Mouse (Mus musculus) right cerebral cortex, adult 18-20 months (tissue): ENCODE results near the gene Atat1.
A peak's percentile ranks its signal among the peaks of the same experiment; 100 is the strongest.

Source experiments
- DNase-seq: peaks from one replicate; pipeline ENCODE4 v3.0.0; 2022; ENCODE audit warnings: mixed read lengths

The Atat1 gene

GRCm38 (mm10) chr17:35873774-35874519, 35.9 kb downstream of the Atat1 start:
- DNase-seq: peak; percentile 83

- no peak for DNase-seq
Observed at GRCm38 (mm10) chr17:35870884-35871696, 38.8 kb downstream of the Atat1 start.

DNA sequence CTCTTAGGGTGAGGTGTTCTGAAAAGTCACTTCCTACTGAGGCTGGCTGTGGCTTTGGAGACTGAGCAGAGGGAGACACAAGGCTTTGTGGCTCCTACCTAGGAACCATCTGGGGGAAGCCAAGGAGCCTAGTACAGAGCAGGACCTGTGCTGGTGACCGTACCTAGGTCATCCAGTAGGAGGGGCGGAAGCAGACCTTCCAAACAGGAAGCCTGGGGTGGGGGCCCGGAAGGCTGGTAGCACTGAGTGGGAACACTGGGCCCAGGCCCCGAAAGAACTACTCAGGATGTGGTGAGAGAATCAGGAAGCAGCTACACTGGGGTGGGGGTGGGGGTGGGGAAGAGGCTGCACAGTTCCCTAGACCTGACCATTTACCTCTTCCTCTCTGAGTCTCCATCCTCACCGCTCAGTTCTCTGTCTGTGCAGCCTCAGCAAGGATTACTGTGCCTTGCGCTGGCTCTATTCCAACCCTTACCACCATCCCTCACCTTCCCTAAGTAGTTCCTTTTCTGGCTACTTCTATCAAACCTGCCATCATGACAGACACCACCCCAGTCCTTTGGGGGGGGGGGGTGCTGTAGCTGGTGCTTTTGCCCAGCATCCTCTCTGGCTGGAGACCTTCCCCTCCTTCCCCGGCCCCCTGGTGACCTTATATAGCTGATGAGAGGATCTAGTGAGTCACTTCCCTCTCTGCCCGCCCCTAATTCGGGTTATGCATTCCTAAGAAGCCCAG, 39.6 kb downstream of the Atat1 start:
- DNase-seq: no peak

DNA sequence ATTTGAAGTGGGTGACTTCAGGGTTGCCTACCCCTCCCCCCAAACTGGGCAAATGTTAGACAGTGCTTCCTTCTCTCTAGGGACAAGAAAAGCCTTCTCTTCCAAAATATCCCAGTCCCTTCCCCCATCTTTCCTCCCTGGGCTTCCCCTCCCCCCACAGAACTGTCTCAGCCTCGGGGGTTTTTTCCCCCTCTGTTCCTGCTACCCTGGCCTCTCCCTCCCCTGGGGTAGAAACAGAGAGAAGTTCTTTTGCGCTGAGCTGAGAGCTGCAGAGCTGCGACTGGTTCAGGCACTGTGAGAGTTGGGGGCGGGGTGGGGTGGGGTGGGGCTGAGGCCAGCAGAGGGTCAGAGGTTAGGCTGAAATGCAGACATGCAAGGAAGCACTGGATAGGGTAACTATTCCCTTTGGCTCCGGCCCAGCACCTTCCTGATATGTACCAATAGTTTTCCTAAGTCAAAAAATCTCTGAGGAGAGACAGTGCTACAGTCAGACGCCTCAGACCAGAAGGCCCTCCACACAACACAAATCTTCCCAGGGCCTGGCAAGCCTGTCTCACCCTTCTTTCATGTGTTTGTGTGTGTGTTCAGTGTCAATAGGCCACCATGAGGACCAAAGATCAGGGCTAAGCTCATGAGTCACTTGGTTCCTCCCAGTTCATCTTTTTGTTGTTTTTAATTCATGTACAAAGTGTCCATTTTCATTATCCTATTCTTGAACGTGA, 40.4 kb downstream of the Atat1 start:
- DNase-seq: no peak

DNA sequence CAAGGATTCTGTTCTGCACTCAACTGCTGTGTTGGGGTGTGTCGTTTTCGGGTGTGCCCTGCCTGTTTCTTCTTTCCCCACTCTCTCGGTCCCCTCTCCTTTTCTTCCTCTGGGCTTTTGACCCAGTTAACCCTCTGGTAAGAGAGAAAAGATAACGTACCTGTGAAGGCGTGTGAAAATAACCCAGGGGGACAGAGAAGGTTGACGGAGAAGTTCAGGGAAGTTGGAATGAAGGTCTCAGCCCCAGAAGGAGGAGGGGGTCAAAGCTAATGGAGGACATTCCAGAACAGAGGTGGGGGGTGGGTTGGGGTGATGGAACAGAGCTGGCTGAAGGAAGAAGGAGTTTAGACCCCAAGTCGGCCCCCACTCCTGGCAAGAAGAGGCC, 40.9 kb downstream of the Atat1 start:
- DNase-seq: no peak

DNA sequence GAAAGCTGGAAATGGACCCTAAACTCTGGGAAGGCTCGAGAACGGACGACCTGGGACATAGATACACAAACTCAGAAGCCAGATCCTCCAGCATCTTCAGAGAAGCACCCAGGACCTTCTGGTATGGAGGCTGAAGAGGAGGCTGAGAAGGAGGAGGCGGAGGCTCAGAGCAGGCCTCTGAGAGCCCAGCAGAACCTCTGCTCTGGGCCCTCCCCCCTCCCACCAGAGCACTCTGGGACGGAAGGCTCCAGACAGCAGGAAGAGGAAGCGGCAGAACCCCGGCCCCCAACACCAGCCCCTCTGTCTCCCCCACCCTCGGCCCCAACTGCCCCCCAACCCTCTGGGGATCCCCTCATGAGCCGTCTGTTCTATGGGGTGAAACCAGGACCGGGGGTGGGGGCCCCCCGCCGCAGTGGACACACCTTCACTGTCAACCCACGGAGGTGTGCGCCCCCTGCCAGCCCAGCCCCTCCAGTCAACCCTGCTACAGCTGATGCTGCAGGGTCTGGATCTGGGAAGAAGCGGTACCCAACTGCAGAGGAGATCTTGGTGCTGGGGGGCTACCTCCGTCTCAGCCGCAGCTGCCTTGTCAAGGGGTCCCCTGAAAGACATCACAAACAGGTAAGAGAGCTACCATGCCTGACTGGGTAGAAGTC, 41.6 kb downstream of the Atat1 start:
- no peak for DNase-seq

DNA sequence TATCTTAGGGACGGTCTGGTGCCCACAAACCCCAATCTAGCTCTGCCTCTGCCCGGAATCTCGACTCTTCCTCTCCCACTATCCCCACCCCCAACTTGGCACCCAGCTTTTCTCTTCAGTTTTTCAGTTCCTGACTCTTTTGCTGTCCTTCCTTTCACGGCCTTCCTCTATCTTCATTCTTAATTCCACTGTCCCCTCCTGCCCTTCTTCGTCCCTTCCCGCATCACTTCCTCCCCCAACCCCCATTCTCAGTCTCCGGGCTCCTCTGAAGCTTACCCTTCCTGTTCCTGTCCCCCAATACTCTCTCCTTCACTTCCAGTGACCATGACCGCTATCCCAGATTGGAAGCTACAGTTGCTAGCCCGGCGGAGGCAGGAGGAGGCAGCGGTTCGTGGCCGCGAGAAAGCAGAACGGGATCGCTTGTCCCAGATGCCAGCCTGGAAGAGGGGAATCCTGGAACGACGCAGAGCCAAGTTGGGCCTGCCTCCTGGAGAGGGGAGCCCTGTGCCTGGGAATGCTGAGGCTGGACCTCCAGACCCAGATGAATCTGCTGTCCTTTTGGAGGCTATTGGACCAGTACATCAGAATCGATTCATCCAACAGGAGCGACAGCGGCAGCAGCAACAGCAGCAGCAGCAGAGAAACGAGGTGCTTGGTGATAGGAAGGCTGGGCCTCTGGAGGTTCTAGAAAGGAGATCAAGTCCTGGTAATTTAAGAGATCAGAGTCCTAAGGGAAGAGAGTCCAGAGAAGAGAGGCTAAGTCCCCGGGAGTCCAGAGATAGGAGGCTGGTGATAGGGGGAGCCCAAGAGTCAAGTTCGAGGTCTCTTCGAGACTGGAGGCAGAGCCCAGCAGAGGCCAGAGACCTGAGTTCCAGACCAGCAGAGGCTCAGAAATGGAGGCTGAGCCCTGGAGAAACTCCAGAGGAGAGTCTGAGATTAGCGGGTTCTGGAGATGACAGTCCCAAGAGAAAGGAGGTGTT, 42.7 kb downstream of the Atat1 start:
- no peak for DNase-seq

DNA sequence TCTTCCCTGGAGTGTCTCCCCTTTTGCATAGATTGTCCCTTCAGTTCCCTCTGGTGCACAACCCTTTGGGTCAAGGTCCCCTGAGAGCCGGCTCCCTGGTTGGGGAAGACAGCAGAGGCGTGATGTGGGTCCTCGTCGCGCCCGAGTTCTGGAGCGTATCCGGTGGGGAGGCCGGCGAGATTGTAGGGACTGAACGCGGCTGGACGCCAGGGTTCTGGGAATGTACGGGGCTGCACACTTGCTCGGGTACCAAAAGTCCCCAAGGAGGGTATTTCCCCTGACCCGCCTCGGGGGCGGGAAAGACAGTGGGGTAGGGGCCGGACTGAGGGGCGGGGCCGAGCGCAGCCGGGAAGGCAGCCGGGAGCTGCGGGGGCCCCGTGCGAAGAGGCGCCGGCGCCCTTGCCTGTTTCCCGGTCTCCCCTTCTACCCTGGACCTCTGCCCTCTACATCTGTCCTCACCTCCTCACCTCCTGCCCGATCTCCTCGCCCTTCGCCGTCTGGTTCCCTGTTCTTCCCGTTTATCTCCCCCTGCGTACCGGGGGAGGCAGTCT, 43.5 kb downstream of the Atat1 start:
- DNase-seq: no peak

- DNase-seq: no peak
Observed at GRCm38 (mm10) chr17:35865481-35866280, 44.2 kb downstream of the Atat1 start, which contains the start of gene Ppp1r18. Gene Ppp1r18, plus strand, starts transcription at chr17:35865593.

DNA sequence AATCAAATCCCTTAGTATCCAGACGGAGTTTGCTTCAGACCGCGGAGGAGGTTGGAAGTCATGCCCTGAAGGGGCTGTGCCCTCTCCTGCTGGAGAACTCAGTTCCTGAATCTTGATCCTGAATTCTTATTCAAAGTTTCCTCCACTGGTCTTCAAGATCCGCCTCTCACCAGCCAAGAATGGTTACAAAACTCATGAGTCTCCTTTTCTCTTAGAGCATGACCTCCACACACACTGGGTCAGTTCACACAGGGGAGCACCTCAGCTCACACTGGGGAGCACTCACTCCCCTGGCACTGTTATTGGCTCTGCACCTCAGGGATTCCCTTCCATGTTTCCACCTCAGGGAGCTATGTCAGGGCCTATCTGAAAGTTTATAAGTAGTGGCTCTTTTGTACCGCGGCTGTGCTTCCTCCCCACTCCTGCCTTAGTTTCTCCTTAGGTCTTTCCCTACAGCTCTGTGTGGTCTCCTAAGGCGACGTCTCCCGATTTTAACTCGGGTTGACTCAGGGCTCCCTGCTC, 45.0 kb downstream of the Atat1 start:
- DNase-seq: no peak

GRCm38 (mm10) chr17:35861198-35861857, 48.5 kb downstream of the Atat1 start, which contains the start of gene Nrm:
Gene Nrm, plus strand, starts transcription at chr17:35861318.
- peak; percentile 92 for DNase-seq

GRCm38 (mm10) chr17:35860831-35861197, 49.1 kb downstream of the Atat1 start:
- DNase-seq: no peak

DNA sequence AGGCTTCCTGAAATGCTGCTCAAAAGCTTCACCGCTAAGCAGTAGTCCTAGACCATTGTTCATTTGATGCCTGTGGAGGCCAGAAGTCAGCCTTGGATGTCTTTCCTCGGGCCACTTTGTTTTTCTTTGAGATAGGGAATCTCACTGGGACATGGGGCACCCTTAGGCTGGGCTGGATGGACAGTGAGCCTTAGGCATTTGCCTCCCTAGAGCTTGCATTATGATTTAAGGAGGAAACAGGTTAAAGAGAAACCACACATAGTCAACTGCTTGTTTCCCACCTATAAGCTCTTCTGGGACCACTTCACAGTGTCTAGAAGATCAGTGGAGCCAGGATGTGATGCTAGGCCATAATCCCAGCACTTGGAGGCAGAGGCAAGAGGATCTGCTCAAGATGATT, 50.0 kb downstream of the Atat1 start:
- no peak for DNase-seq

DNA sequence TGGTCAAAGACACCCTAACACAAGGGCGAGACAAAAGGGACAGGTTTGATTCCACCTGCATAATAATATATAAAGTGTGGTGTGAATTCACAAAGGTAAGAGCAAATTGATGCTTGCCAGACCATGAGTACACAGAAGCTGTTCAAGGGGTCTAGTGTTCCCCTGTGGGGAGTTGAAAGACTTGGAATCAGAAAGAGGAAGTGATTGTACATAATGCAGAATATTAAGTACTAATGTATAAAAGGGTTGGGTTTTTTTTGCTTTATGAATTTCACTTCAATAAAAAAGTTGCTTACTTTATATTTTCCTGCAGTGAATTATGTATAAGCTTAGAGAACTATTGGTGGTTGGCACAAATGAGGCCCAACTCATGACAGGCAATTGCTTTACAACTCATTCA, 50.5 kb downstream of the Atat1 start:
- DNase-seq: no peak

GRCm38 (mm10) chr17:35850974-35851373, 58.9 kb downstream of the Atat1 start:
- no peak for DNase-seq

DNA sequence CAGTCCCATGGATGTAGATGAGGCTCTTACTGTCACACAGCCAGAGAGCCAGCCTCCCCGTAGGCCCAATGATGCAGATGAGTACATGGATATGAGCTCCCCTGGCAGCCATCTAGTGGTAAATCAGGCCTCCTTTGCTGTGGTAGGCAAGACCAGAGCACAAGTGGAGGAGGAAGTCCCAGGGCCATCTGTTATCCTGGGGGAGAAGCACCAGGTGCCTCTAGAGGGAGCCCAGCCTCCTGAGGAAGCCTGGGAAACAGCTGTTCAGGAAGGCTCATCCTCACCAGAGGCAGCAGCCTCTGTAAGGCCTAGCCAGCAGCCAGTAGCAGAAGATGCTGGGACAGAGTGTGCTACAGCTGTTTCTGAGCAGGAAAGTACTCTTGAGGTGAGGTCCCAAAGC, 61.8 kb downstream of the Atat1 start:
- DNase-seq: peak; percentile 72
